Mouse (Mus musculus) embryonic facial prominence, embryonic 15.5 days (tissue): Measurements from ENCODE around the gene Actb. TPM values are rescaled to one million over a fixed set of nuclear protein-coding genes. Genes with fewer than 3 reads are reported as not detected.
"Not testable (repeated sequence)": the region's sequence is repeated elsewhere in the genome, so short reads cannot be mapped to it uniquely, and the experiment has no call there.

Source experiments
- ATAC-seq: fragments of 200-750 bp; cut with Nextera tagmentation; 2 replicates; pipeline ENCODE4 v1.8.0; 2017; ENCODE audit warnings: low read depth, moderate TSS enrichment; ENCODE audit not compliant: insufficient number of reproducible peaks, low FRiP score, low TSS enrichment
- H3K27ac ChIP-seq: fragments of 300-500 bp; sonication (generic); replicated peaks from 2 replicates; pipeline ENCODE4 v1.5.1; 2015; ENCODE audit warnings: mild to moderate bottlenecking, inconsistent platforms
- H3K27me3 ChIP-seq: fragments of 300-500 bp; sonication (generic); 2 replicates; pipeline ENCODE4 v1.6.1; 2015; ENCODE audit warnings: inconsistent platforms
- H3K36me3 ChIP-seq: fragments of 300-500 bp; sonication (generic); 2 replicates; pipeline ENCODE4 v1.6.1; 2015; ENCODE audit warnings: mild to moderate bottlenecking, inconsistent platforms
- H3K4me1 ChIP-seq: fragments of 300-500 bp; sonication (generic); 2 replicates; pipeline ENCODE4 v1.6.1; 2015; ENCODE audit warnings: inconsistent platforms
- H3K4me2 ChIP-seq: fragments of 300-500 bp; sonication (generic); replicated peaks from 2 replicates; pipeline ENCODE4 v1.6.1; 2015; ENCODE audit warnings: mild to moderate bottlenecking, inconsistent platforms
- H3K4me3 ChIP-seq: fragments of 300-500 bp; sonication (generic); replicated peaks from 2 replicates; pipeline ENCODE4 v1.5.1; 2015; ENCODE audit warnings: mild to moderate bottlenecking, inconsistent platforms
- H3K9ac ChIP-seq: fragments of 300-500 bp; sonication (generic); 2 replicates; pipeline ENCODE4 v1.6.1; 2015; ENCODE audit warnings: inconsistent platforms
- H3K9me3 ChIP-seq: fragments of 300-500 bp; sonication (generic); replicated peaks from 2 replicates; pipeline ENCODE4 v1.6.1; 2016; ENCODE audit warnings: inconsistent platforms
- WGBS: fragments of 180-500 bp; shearing (Covaris S2); methylation state at CpG from one replicate; pipeline ENCODE4 v1.1.7; 2015; 5-methylcytosine and 5-hydroxymethylcytosine counted together
- polyA plus RNA-seq: library from polyadenylated mRNA; unstranded; fragments of >200 nt; fragmentation: Nextera tagmentation; extraction: Ambion mirVana; gene quantifications from 2 replicates; pipeline ENCODE4 v1.2.1, GENCODE M21; 2015

Gene Actb
- polyA plus RNA-seq, 1 experiment from 2014 or later = 13,060 TPM

- WGBS = 63% methylated on average over 4 of the region's 5 CpGs
- no peak for ATAC-seq
Measured at GRCm38 (mm10) chr5:142899932-142900533, 6.5 kb downstream of the Actb start.

GRCm38 (mm10) chr5:142899057-142899601 lies 7.4 kb downstream of the Actb start:
- H3K4me3 ChIP-seq = no peak overlapping the region
- peaks cover 55% of the 10 kb centered on the region for H3K36me3 ChIP-seq
- ATAC-seq = no peak
- H3K27ac ChIP-seq = no peak overlapping the region
- H3K4me1 ChIP-seq = peaks cover 26% of the 10 kb centered on the region
- H3K9ac ChIP-seq = no peak overlapping the region
- H3K9me3 ChIP-seq = no peaks in the 10 kb centered on the region
- H3K4me2 ChIP-seq = no peak overlapping the region
- H3K27me3 ChIP-seq = no peaks in the 10 kb centered on the region
- WGBS = 80% methylated on average over 9 of the region's 9 CpGs

More at GRCm38 (mm10) chr5:142899932-142900533, 6.5 kb downstream of the Actb start:
- no peak overlapping the region for H3K4me2 ChIP-seq
- H3K36me3 ChIP-seq = peaks cover 64% of the 10 kb centered on the region
- H3K9ac ChIP-seq = no peak overlapping the region
- H3K27ac ChIP-seq = no peak overlapping the region
- H3K27me3 ChIP-seq = no peaks in the 10 kb centered on the region
- peaks cover 30% of the 10 kb centered on the region for H3K4me1 ChIP-seq
- no peaks in the 10 kb centered on the region for H3K9me3 ChIP-seq
- H3K4me3 ChIP-seq = no peak overlapping the region

- H3K9ac ChIP-seq = no peak overlapping the region
- no peaks in the 10 kb centered on the region for H3K9me3 ChIP-seq
- H3K36me3 ChIP-seq = peaks cover 49% of the 10 kb centered on the region
- H3K4me3 ChIP-seq = no peak overlapping the region
- no peak overlapping the region for H3K27ac ChIP-seq
- no peak for ATAC-seq
- H3K4me1 ChIP-seq = peaks cover 25% of the 10 kb centered on the region
- WGBS = 87% methylated on average over 4 of the region's 4 CpGs
- H3K4me2 ChIP-seq = no peak overlapping the region
- no peaks in the 10 kb centered on the region for H3K27me3 ChIP-seq
Measured at GRCm38 (mm10) chr5:142898316-142898715, 8.2 kb downstream of the Actb start.

GRCm38 (mm10) chr5:142897568-142898248 lies 8.8 kb downstream of the Actb start:
- Histone ChIP-seq H3K27ac (no peak overlapping the region), H3K4me3 (no peak overlapping the region), H3K36me3 (peaks cover 43% of the 10 kb centered on the region), H3K9me3 (no peaks in the 10 kb centered on the region), H3K27me3 (no peaks in the 10 kb centered on the region), H3K9ac (no peak overlapping the region), H3K4me1 (peaks cover 22% of the 10 kb centered on the region), H3K4me2 (no peak overlapping the region)
- WGBS = 92% methylated on average over 7 of the region's 7 CpGs
- ATAC-seq = no peak

- Histone ChIP-seq H3K9ac (no peak overlapping the region), H3K4me2 (no peak overlapping the region), H3K27ac (no peak overlapping the region), H3K27me3 (no peaks in the 10 kb centered on the region), H3K4me3 (no peak overlapping the region), H3K4me1 (peaks cover 17% of the 10 kb centered on the region), H3K9me3 (no peaks in the 10 kb centered on the region), H3K36me3 (peaks cover 33% of the 10 kb centered on the region)
- no peak for ATAC-seq
- 80% methylated on average over 5 of the region's 5 CpGs for WGBS
Measured at GRCm38 (mm10) chr5:142896713-142897112, 9.8 kb downstream of the Actb start.

GRCm38 (mm10) chr5:142896192-142896591 lies 10.4 kb downstream of the Actb start:
- 64% methylated on average over 10 of the region's 10 CpGs for WGBS
- Histone ChIP-seq H3K4me2 (peak overlapping the region; percentile 75; the same call in 1 of the 2 replicates), H3K9me3 (no peaks in the 10 kb centered on the region), H3K27me3 (no peaks in the 10 kb centered on the region), H3K27ac (no peak overlapping the region), H3K9ac (no peak overlapping the region), H3K36me3 (peaks cover 27% of the 10 kb centered on the region), H3K4me3 (no peak overlapping the region), H3K4me1 (peaks cover 17% of the 10 kb centered on the region)
- ATAC-seq = no peak

GRCm38 (mm10) chr5:142894918-142895613 lies 11.5 kb downstream of the Actb start, which contains the start of gene Fbxl18:
TSS of gene Fbxl18 (minus strand) at chr5:142895421.
- Histone ChIP-seq H3K9ac (peak within 1 kb of the TSS; percentile 70), H3K4me1 (peaks cover 17% of the 10 kb centered on the region), H3K27me3 (no peaks in the 10 kb centered on the region), H3K36me3 (peaks cover 18% of the 10 kb centered on the region; the same call in 1 of the 2 replicates), H3K4me3 (peak within 1 kb of the TSS; percentile 70), H3K4me2 (peak within 1 kb of the TSS; percentile 75), H3K27ac (peak within 1 kb of the TSS; percentile 75), H3K9me3 (no peaks in the 10 kb centered on the region)
- peak; percentile 93 for ATAC-seq
- WGBS = under 1% methylated on average over 40 of the region's 40 CpGs

GRCm38 (mm10) chr5:142891396-142891795 lies 15.2 kb downstream of the Actb start:
- Histone ChIP-seq H3K27ac (no peak overlapping the region), H3K9me3 (no peaks in the 10 kb centered on the region), H3K9ac (no peak overlapping the region), H3K27me3 (no peaks in the 10 kb centered on the region), H3K4me3 (no peak overlapping the region), H3K36me3 (peaks cover 11% of the 10 kb centered on the region), H3K4me1 (peaks cover 17% of the 10 kb centered on the region), H3K4me2 (no peak overlapping the region)
- 70% methylated on average over 6 of the region's 6 CpGs for WGBS
- ATAC-seq = no peak

- H3K4me3 ChIP-seq, ATAC-seq, H3K27me3 ChIP-seq, H3K4me2 ChIP-seq, H3K4me1 ChIP-seq, H3K27ac ChIP-seq, H3K9ac ChIP-seq, H3K9me3 ChIP-seq: not testable (repeated sequence)
- H3K36me3 ChIP-seq = peaks cover 36% of the 10 kb centered on the region
- 86% methylated on average over 3 of the region's 3 CpGs for WGBS
Measured at GRCm38 (mm10) chr5:142887533-142887932, 19.0 kb downstream of the Actb start.

- 91% methylated on average over 20 of the region's 20 CpGs for WGBS
- no peak for ATAC-seq
- H3K9me3 ChIP-seq = no peaks in the 10 kb centered on the region
- no peaks in the 10 kb centered on the region for H3K4me1 ChIP-seq
- peaks cover 37% of the 10 kb centered on the region for H3K36me3 ChIP-seq
- H3K27ac ChIP-seq = no peak overlapping the region
- H3K27me3 ChIP-seq = no peaks in the 10 kb centered on the region
- no peak overlapping the region for H3K4me3 ChIP-seq
- no peak overlapping the region for H3K4me2 ChIP-seq
- H3K9ac ChIP-seq = no peak overlapping the region
Measured at GRCm38 (mm10) chr5:142886761-142887160, 19.8 kb downstream of the Actb start.

GRCm38 (mm10) chr5:142886181-142886580 lies 20.4 kb downstream of the Actb start:
- Histone ChIP-seq H3K27ac (no peak overlapping the region), H3K36me3 (peaks cover 37% of the 10 kb centered on the region), H3K9me3 (no peaks in the 10 kb centered on the region), H3K4me1 (no peaks in the 10 kb centered on the region), H3K4me3 (no peak overlapping the region), H3K4me2 (no peak overlapping the region), H3K27me3 (no peaks in the 10 kb centered on the region), H3K9ac (no peak overlapping the region)
- no peak for ATAC-seq
- WGBS = 94% methylated on average over 19 of the region's 19 CpGs
